Mouse (Mus musculus): ENCODE data around the gene Nceh1. TPM values are rescaled to one million over a fixed set of nuclear protein-coding genes. Genes with fewer than 3 reads are reported as not detected.

The Nceh1 gene
- total and polyA plus RNA-seq, 3 experiments, result 8.5 to 11.8 (median 9.2) TPM

GRCm38 (mm10) chr3:27241864-27242263 lies 59.1 kb downstream of the Nceh1 start:
- Histone ChIP-seq H3K9me3 (replicated peaks; ENCODE audit: low read length) (no peaks in the 10 kb centered on the region), H3K79me2 (replicated peaks; ENCODE audit: control insufficient read depth, extremely low read depth, insufficient read depth, poor library complexity, severe bottlenecking) (no peaks in the 10 kb centered on the region), H3K27me3 (replicated peaks) (no peaks in the 10 kb centered on the region), H3K4me1 (ENCODE audit: control insufficient read depth in 1 of 2, insufficient read depth in 2 of 2) (peaks cover 2 to 6% of the 10 kb centered on the region in 2 experiments; a peak in 1 of 4 replicates), H3K4me2 (ENCODE audit: insufficient read depth, low read depth, poor library complexity, severe bottlenecking) (peak overlapping the region; percentile 7; the same call in 1 of the 2 replicates), H3K4me3 (replicated peaks in 1 of 3; ENCODE audit: low read depth in 2 of 3, low read length in 2 of 3, poor library complexity in 1 of 3) (no peak overlapping the region), H3K9ac (ENCODE audit: insufficient read depth, low read depth) (no peak overlapping the region), H3K36me3 (replicated peaks in 1 of 2; ENCODE audit: control insufficient read depth in 1 of 2, insufficient read depth in 1 of 2, low read length in 1 of 2) (peaks cover 13 to 56% of the 10 kb centered on the region in 2 experiments), H3K27ac (ENCODE audit: insufficient read depth, low read depth) (no peak overlapping the region)
- dilution Hi-C loops (cut with MboI; ENCODE audit: extremely low pct_ligation_motif_present, extremely low pct_unique_long_range_greater_than_20kb, low sequenced_read_pairs) (no loop called here), in situ Hi-C loops (cut with MboI; ENCODE audit: low pct_ligation_motif_present, low pct_unique_long_range_greater_than_20kb, low sequenced_read_pairs) (no loop called here)
- TF ChIP-seq IRF4 (IDR thresholded peaks at IDR 0.05; ENCODE audit: low read depth, low read length) (peak; percentile 65; the same call in 1 of the 2 replicates), CHD1 (IDR thresholded peaks at IDR 0.05; ENCODE audit: low read depth, low read length) (no peak), EP300 (IDR thresholded peaks at IDR 0.05; ENCODE audit: low read length) (peak; percentile 66), NRF1 (IDR thresholded peaks at IDR 0.05; ENCODE audit: low read depth, low read length) (no peak), ZC3H11A (IDR thresholded peaks at IDR 0.05; ENCODE audit: low read depth, low read length) (no peak), MEF2A (IDR thresholded peaks at IDR 0.05; ENCODE audit: borderline replicate concordance, low read depth, low read length) (peak; percentile 65; the same call in 1 of the 2 replicates)
- no peak for DNase-seq (ENCODE audit: extremely low read depth)

DNA sequence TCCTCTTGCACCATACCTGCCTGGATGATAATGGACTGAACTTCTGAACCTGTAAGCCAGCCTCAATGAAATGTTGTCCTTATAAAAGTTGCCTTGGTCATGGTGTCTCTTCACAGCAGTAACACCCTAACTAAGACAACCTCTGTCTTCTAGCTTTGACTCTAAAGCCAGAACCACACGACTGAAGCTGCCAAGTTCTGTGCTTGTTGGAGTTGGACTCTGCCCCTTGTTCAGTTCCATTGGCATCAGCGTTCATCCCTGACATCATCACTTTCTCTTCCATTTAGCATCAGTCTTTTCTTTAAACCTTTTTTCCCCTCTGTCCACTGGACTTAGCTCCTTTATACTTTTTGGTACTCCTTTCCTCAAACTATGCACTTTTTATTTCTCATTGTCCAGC lies 63.4 kb downstream of the Nceh1 start:
- Histone ChIP-seq H3K4me2 (ENCODE audit: insufficient read depth, low read depth, poor library complexity, severe bottlenecking) (no peak overlapping the region), H3K79me2 (replicated peaks; ENCODE audit: control insufficient read depth, extremely low read depth, insufficient read depth, poor library complexity, severe bottlenecking) (no peaks in the 10 kb centered on the region), H3K27me3 (replicated peaks) (no peaks in the 10 kb centered on the region), H3K4me3 (replicated peaks in 1 of 3; ENCODE audit: low read depth in 2 of 3, low read length in 2 of 3, poor library complexity in 1 of 3) (no peak overlapping the region), H3K36me3 (replicated peaks in 1 of 2; ENCODE audit: control insufficient read depth in 1 of 2, insufficient read depth in 1 of 2, low read length in 1 of 2) (peaks cover 5 to 28% of the 10 kb centered on the region in 2 experiments), H3K27ac (ENCODE audit: insufficient read depth, low read depth) (no peak overlapping the region), H3K9ac (ENCODE audit: insufficient read depth, low read depth) (no peak overlapping the region), H3K9me3 (replicated peaks; ENCODE audit: low read length) (no peaks in the 10 kb centered on the region), H3K4me1 (ENCODE audit: control insufficient read depth in 1 of 2, insufficient read depth in 2 of 2) (peaks cover 2 to 9% of the 10 kb centered on the region in 2 experiments; a peak in 1 of 4 replicates)
- DNase-seq (ENCODE audit: extremely low read depth), result no peak
- in situ Hi-C loops (cut with MboI; ENCODE audit: low pct_ligation_motif_present, low pct_unique_long_range_greater_than_20kb, low sequenced_read_pairs) (no loop called here), dilution Hi-C loops (cut with MboI; ENCODE audit: extremely low pct_ligation_motif_present, extremely low pct_unique_long_range_greater_than_20kb, low sequenced_read_pairs) (no loop called here)
- TF ChIP-seq USF1 (IDR thresholded peaks at IDR 0.05; ENCODE audit: low read depth, low read length) (no peak), TBP (conservative IDR thresholded peaks at IDR 0.05; ENCODE audit: low read depth, low read length) (no peak), NRF1 (IDR thresholded peaks at IDR 0.05; ENCODE audit: low read depth, low read length) (no peak), TCF12 (IDR thresholded peaks at IDR 0.05; ENCODE audit: low read depth, low read length) (no peak), CHD1 (IDR thresholded peaks at IDR 0.05; ENCODE audit: low read depth, low read length) (no peak), MAX (IDR thresholded peaks at IDR 0.05; ENCODE audit: low read length) (no peak), ELF1 (IDR thresholded peaks at IDR 0.05; ENCODE audit: low read depth, low read length) (no peak), ZNF384 (IDR thresholded peaks at IDR 0.05; ENCODE audit: low read depth, low read length) (no peak), MAFK (IDR thresholded peaks at IDR 0.05; ENCODE audit: insufficient replicate concordance, low read length) (no peak), MAZ (IDR thresholded peaks at IDR 0.05; ENCODE audit: low read depth, low read length) (no peak), ZKSCAN1 (IDR thresholded peaks at IDR 0.05; ENCODE audit: borderline replicate concordance, low read depth, low read length) (no peak), HCFC1 (IDR thresholded peaks at IDR 0.05; ENCODE audit: low read depth, low read length) (no peak), SIN3A (IDR thresholded peaks at IDR 0.05; ENCODE audit: low read length) (no peak), JUND (conservative IDR thresholded peaks at IDR 0.05; ENCODE audit: low read depth, low read length) (no peak)
